Mouse (Mus musculus): ENCODE results near the gene Zfp541. TPM values are rescaled to one million over a fixed set of nuclear protein-coding genes. Genes with fewer than 3 reads are reported as not detected.

The Zfp541 gene
- total RNA-seq, 2 experiments from 2014 or later = 0.50 TPM

GRCm38 (mm10) chr7:16110158-16110557 is 48.5 kb downstream of the Zfp541 start:
- DNase-seq (ENCODE audit: low spot score in 2 of 2) = peak in 1 of 2 experiments; percentile 14
- intact Hi-C loops (cut with DNase I) = no loop called here

DNA sequence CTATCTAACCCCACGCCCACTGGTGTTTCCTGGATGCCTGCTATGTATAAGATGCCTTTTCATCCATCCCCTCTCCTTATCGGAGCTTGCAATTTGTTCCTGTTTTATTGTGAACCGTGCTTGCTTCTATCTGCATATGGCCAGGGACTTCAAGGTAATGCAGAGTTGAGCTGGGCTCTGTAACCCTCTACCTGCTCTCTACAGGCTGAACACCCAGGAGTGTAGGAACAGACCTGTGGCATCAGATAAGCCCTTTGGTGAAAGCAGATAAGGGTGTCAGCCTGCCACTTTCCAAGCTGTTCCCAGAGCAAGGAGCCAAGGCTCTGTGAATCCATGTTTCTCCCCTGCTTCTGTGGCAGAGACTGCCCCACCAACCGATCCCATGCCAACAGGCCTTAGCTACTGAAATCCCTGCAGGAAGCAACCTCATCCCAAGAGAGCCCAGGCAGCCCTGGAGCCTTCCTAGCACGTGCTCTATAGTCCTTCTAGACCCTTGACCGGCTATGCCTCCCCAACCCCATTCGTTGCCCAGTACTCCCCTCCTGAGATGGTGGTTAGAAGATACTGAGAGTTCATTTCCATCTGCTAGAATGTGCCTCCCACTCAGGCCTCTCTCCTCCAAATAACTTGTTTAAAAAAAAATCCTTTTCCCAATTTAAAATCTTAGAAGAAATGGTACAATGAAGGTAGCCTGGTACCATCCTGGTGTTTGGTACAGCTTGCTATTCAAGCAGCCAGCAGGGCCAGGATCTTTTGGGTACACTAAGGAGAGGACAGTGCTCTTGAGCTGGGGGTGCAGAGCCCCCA is 49.9 kb downstream of the Zfp541 start:
- intact Hi-C loops (cut with DNase I) = no loop called here
- peak in 1 of 2 experiments; percentile 72 for DNase-seq (ENCODE audit: low spot score in 2 of 2)

- intact Hi-C loops (cut with DNase I) = no loop called here
- peak in 1 of 2 experiments; percentile 69 for DNase-seq (ENCODE audit: low spot score in 2 of 2)
Observed at GRCm38 (mm10) chr7:16116418-16116817, 54.8 kb downstream of the Zfp541 start.

- DNase-seq (ENCODE audit: low spot score in 2 of 2) = no peak
- intact Hi-C loops (cut with DNase I) = no loop called here
Observed at GRCm38 (mm10) chr7:16117100-16117499, 55.5 kb downstream of the Zfp541 start.

DNA sequence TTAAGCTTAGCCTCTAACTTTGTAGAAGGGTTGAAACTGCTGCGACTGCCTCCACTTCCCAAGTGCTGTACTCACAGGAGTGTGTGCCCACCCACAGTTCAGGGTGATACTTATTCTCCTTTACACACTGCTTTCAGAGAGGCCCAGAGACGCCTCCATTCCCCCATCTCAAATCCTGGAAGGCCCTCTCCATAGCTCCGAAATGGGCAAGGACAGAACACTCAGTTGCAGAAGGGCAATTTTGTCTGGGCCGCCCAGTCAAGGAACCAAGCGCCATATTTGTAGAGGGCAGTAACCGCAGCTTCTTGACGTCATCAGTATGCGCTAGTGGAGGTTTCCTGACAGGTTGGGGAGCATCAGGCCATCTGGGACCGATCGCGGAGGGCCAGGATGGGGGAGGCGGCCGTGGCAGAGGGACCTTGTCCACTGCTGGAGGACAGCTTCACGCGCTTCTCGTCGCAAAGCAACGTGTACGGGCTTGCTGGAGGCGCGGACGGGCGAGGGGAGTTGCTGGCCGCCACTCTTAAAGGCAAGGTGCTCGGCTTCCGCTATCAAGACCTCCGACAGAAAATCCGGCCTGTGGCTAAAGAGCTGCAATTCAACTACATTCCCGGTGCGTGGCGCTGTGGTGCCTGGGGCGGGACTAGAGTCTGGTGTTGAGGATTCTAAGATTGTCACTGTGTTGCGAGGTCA is 58.1 kb downstream of the Zfp541 start, which contains the start of gene Kptn:
Gene Kptn, plus strand, starts transcription at position 327 of the 693 bp plus-strand sequence.
- DNase-seq (ENCODE audit: low spot score in 2 of 2) = peak; percentile 92 to 94
- intact Hi-C loops (cut with DNase I) = loop anchor here (1.0 kb wide), 1 partner anchor 21 kb away; the partner anchor contains the start of gene Napa

GRCm38 (mm10) chr7:16120262-16120600 is 58.6 kb downstream of the Zfp541 start:
- no peak for DNase-seq (ENCODE audit: low spot score in 2 of 2)
- intact Hi-C loops (cut with DNase I) = no loop called here

DNA sequence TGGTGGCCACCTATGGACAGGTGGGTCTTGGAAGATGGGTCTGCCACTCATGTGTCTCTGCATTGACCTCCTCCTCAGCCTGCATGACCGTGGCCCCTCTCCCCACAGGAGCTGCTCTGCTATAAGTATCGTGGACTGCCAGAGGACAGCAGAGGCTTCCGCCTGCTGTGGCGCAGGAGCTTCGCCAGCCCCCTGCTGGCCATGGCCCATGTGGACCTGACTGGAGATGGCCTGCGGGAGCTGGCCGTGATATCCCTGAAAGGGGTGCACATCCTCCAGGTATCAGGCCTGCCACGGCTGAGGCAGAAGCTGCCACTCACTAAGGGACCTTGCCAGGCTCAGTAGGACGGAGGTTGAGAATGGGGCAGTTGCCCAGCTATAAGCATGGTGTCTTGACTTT is 64.2 kb downstream of the Zfp541 start:
- DNase-seq (ENCODE audit: low spot score in 2 of 2) = no peak
- intact Hi-C loops (cut with DNase I) = no loop called here

DNA sequence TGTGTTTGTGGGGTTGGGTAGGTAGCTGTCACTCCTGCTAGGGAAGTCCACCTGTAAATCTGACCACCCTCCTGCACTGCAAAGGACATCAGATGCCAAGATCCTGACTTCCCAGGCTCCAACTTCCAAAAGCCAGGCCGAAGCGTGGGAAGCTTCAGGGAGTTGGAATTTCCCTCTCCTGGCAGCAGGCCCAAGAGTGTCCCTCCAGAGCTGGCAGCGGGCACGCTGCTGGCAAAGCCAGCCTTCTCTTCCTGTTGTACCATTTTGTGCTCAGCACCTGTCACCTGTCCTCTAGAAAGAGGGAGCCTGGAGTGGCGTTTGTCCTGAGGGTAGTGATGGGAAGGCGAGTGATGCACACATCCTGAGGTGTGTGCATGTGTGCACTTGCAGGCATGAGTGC is 66.7 kb downstream of the Zfp541 start:
- intact Hi-C loops (cut with DNase I) = no loop called here
- DNase-seq (ENCODE audit: low spot score in 2 of 2) = peak in 1 of 2 experiments; percentile 40

GRCm38 (mm10) chr7:16128899-16129298 is 67.3 kb downstream of the Zfp541 start:
- DNase-seq (ENCODE audit: low spot score in 2 of 2) = no peak
- intact Hi-C loops (cut with DNase I) = no loop called here

DNA sequence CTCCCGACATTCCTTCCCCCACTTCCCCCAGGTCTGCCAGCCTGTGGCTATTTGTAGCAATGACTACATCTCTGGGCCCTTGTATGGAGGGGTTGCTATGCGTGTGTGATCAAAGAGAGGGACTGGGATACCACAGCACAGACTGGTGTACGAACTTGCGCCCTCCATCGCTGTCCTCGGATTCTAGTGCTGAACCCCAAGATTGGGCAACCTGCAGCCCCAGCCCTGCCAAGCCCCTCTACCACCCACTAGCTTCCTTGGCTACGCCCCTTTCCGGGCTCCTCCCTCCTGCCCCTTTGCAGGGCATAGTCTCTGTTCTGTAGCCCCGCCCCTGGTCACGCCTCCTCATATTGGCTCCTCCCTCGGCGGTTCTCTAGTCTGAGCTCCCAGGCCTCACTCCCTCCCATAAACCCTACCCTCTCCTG is 67.8 kb downstream of the Zfp541 start, which contains the start of gene Slc8a2:
Gene Slc8a2, plus strand, starts transcription at position 406 of the 425 bp plus-strand sequence.
- peak; percentile 89 to 95 for DNase-seq (ENCODE audit: low spot score in 2 of 2)
- intact Hi-C loops (cut with DNase I) = no loop called here

DNA sequence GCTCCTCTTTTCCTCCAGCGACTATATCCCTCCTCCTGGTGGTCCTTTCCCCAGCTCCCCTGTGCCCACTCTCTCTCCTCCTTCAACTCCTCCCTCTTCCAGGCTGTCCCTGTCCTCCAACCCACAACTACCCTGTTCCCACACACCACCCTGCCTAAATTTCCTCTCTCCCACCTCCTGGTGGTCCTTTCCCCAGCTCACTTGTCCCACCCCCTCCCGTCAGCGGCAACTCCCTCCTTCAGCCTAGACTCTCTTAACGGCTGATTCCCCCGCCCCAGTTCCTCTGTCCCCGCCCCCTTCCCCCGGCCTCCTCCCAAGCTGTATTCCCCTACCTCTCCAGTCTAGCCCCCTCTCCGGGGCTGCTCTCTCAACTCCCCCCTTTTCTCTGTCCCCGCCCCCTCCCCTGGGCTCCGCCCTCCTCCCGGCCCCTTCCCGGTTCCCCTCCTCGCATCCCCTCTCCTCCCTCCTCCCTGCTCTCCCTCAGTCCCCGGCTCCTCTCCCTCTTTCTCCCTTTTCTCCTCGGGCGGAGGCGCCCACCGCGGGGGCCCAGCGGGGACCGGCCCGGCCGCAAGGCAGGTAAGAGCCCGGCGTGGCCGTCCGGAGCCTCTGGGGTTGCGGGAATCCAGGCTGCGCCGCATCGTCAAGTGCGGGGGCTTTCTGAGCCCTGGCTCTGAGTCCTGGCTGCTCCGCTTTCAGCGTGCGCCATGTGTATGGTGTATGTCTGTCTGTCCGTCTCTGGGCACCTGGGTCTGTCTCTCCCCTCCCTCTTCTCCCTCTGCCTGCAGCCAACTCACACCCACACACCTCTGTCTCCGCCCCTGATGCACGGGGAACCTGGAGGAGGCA is 68.5 kb downstream of the Zfp541 start:
- peak; percentile 61 to 66 for DNase-seq (ENCODE audit: low spot score in 2 of 2)
- intact Hi-C loops (cut with DNase I) = loop anchor here (1.0 to 2.0 kb wide), 2 partner anchors 19 to 27 kb away; no protein-coding TSS in a partner anchor

DNA sequence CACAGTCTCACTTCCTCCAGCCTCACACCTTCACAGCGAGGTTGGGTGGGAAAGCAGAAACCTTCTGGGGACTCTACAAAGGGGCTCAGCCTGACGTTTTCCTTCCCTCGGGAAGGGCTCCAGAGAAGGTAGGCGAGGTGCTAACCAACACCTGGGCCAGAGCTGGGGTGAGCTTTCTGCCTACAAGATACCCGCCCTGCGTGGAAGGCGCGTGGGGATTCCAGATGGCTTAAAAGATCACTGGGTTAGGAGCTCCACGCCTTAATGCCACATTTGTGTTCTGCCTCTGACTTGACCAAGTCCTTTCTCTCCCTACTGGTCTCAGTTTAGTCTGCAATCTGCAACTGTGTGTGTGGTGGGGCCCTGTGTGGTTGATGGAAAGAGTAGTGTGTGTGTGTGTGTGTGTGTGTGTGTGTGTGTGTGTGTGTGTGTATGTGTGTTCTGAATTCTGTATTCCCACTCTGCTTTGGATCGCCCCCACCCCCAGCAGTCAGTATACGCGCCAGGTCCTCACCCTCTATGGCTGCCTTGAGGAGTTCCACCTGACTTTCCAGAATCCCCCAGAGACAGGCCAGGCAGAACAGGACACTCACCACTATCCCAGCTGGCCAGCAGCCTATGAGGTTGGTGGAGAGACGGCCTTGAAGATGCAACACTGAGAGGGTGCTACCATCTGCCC is 69.5 kb downstream of the Zfp541 start:
- intact Hi-C loops (cut with DNase I) = loop anchor here (1.0 to 2.0 kb wide), 2 partner anchors 18 to 28 kb away; no protein-coding TSS in a partner anchor
- DNase-seq (ENCODE audit: low spot score in 2 of 2) = peak in 1 of 2 experiments; percentile 75

- peak in 1 of 2 experiments; percentile 72 for DNase-seq (ENCODE audit: low spot score in 2 of 2)
- intact Hi-C loops (cut with DNase I) = no loop called here
Observed at GRCm38 (mm10) chr7:16132161-16132581, 70.6 kb downstream of the Zfp541 start.

DNA sequence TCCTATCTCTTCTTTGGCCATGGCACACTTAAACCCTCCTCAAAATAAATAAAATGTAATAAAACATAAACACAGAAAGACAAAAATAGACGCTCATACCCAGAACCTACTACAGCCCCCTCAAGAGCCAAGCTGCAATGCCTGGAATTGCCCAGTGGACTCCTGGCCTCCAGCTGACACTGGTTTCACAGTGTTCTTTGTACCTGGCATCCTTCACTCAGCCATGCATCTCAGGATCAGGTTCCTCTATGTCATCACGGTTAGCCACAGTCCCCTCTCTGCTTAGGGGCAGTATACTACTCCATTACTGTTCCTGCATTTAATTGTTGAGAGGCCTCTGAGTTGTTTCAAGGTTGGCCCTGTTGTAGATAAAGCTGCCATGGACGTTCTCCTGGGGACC is 71.3 kb downstream of the Zfp541 start:
- intact Hi-C loops (cut with DNase I) = no loop called here
- no peak for DNase-seq (ENCODE audit: low spot score in 2 of 2)

DNA sequence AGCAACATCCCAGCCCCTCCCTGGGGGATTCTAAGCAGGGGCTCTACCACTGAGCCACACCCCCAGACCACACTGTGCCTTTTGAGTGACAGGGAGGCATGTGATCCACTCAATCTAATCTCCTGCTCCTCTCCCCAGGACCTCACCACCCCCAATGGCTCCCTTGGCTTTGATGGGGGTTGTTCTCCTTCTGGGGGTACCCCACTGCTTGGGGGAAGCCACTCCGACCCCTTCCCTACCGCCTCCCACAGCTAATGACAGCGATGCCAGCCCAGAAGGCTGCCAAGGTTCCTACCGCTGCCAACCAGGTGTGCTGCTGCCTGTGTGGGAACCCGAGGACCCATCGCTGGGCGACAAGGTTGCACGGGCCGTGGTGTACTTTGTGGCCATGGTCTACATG is 72.1 kb downstream of the Zfp541 start:
- no peak for DNase-seq (ENCODE audit: low spot score in 2 of 2)
- intact Hi-C loops (cut with DNase I) = no loop called here

DNA sequence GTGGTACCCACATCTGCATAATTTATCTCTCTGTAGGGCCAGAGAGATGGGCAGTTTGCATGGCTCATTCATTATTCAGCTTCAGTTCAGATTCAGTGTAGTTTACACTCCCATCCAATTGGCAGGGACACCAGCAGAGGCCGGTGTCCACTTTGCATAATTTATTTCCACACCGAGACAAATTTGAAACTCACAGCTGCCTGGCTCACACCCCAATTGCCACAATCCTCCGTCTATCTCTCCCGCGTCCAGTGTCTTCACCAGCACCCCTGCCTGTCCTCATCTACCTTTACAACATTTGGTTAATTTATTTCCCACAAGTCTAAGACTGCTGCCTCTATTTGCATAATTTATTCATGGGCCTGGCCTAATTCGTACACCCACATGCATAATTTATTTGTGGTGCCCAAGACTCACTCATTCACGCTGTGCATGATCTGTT is 73.4 kb downstream of the Zfp541 start:
- peak in 1 of 2 experiments; percentile 67 for DNase-seq (ENCODE audit: low spot score in 2 of 2)
- intact Hi-C loops (cut with DNase I) = no loop called here

Data from left cerebral cortex, postnatal 25 days (tissue).